Mouse (Mus musculus): ENCODE data around the gene Brap.

DNA sequence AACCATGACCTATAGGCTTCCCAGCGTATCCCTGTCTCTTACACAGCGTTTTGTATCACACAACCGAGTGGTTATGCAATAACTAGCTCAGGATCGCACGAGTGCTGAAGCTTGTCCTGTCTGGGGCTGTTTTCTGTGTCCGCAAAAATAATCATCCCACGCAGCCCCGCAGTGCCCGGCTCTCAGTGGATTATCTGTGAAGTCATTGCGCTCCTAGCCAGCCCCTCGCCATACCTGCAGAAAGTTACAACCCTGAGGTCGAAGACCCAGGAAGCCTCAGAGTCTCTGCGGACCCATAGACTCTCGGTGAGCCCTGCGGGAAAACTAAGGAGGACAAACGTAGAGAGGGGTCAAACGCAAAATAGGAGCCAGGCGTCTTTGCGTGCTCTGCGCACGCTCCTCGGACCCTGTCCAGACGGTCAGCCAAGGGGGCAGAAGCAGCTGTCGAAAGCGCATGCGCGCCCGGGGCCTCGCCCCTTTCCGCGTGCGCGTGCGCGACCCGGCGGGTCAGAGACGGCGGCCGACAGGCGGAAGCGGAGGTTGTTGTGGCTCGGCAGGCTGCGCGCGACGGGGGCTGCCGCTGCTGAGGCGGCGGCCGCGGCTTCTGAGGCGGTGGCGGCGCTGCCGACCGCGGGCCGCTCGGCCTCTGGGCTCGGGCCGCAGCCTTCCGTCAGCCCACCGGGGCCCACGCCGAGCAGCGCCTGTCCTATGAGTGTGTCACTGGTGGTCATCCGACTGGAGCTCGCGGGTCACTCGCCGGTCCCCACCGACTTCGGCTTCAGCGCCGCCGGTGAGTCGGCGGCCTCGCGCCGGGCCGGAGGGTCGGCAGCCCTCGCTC lies at the start of gene Brap, which contains the start of gene Acad10:
- TF ChIP-seq POLR2A (IDR thresholded peaks at IDR 0.05; ENCODE audit: insufficient read depth, low read depth, low read length): peak; percentile 85
- no peak for TF ChIP-seq CTCF (IDR thresholded peaks at IDR 0.05; ENCODE audit: insufficient read depth, low read depth, low read length)
